Mouse (Mus musculus) C2C12 (cell line): Measurements from ENCODE around the gene Gcc1.

Source experiments
- CTCF ChIP-seq: IDR thresholded peaks from one replicate; pipeline ENCODE4 v1.5.1; 2011; ENCODE audit not compliant: control insufficient read depth, insufficient read depth, insufficient read length
- MAX ChIP-seq: IDR thresholded peaks from one replicate; pipeline ENCODE4 v1.6.1; 2011; ENCODE audit warnings: mild to moderate bottlenecking, control low read depth
- MYOD1 ChIP-seq: IDR thresholded peaks from one replicate; pipeline ENCODE4 v1.6.1; 2011; ENCODE audit warnings: low read depth; ENCODE audit not compliant: control insufficient read depth, insufficient read length
- MYOG ChIP-seq: IDR thresholded peaks from one replicate; pipeline ENCODE4 v1.6.1; 2011; ENCODE audit not compliant: control insufficient read depth, insufficient read length; ENCODE audit errors: extremely low read depth
- USF1 ChIP-seq: IDR thresholded peaks from one replicate; pipeline ENCODE4 v1.6.1; 2011; ENCODE audit warnings: low read depth, mild to moderate bottlenecking, control low read depth, moderate library complexity

DNA sequence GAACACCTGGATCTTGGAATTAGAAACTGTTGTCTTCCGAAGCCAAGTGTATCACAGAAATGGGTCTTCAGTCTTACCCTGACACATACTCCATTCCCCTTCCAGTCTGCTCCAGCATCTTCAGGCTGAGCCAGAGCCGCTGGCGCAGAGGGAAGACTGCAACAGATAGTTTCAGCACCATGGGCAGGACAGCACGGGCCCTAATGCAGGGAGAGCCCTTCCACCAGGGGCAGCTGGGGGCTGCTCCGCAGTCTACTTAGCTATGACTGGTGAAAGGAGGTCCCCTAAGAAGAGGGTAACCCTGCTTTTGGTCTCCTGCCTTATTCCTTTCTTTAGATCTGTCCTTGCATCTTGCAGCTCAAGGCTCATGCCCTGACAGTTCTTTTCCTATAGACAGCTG is 22.3 kb upstream of the Gcc1 start:
- TF ChIP-seq CTCF (no peak), MYOG (no peak), USF1 (no peak), MYOD1 (no peak), MAX (no peak)
